Mouse (Mus musculus) liver, embryonic 13.5 days (tissue): Measurements from ENCODE around the gene St6galnac5. TPM values are rescaled to one million over a fixed set of nuclear protein-coding genes. Genes with fewer than 3 reads are reported as not detected.

Experiments
- ATAC-seq: fragments of 200-750 bp; cut with Nextera tagmentation; 2 replicates; pipeline ENCODE4 v1.8.0; 2017; ENCODE audit warnings: low read depth, mild to moderate bottlenecking, moderate number of reproducible peaks, moderate library complexity
- DNase-seq: peaks from one replicate; pipeline ENCODE4 v3.0.0; 2022
- H3K27ac ChIP-seq: fragments of 300-500 bp; sonication (generic); 2 replicates; pipeline ENCODE4 v1.5.1; 2015; ENCODE audit warnings: moderate library complexity, mild to moderate bottlenecking, inconsistent platforms
- H3K27me3 ChIP-seq: fragments of 300-500 bp; sonication (generic); 2 replicates; pipeline ENCODE4 v1.6.1; 2015; ENCODE audit warnings: mild to moderate bottlenecking, inconsistent platforms
- H3K36me3 ChIP-seq: fragments of 300-500 bp; sonication (generic); 2 replicates; pipeline ENCODE4 v1.6.1; 2015; ENCODE audit warnings: mild to moderate bottlenecking, inconsistent platforms
- H3K4me1 ChIP-seq: fragments of 300-500 bp; sonication (generic); replicated peaks from 2 replicates; pipeline ENCODE4 v1.6.1; 2015; ENCODE audit warnings: inconsistent platforms
- H3K4me2 ChIP-seq: fragments of 300-500 bp; sonication (generic); 2 replicates; pipeline ENCODE4 v1.6.1; 2015; ENCODE audit warnings: inconsistent platforms, mild to moderate bottlenecking, moderate library complexity
- H3K4me3 ChIP-seq: fragments of 300-500 bp; sonication (generic); replicated peaks from 2 replicates; pipeline ENCODE4 v1.5.1; 2015; ENCODE audit warnings: mild to moderate bottlenecking, inconsistent platforms
- H3K9ac ChIP-seq: fragments of 300-500 bp; sonication (generic); 2 replicates; pipeline ENCODE4 v1.6.1; 2015; ENCODE audit warnings: mild to moderate bottlenecking, inconsistent platforms
- H3K9me3 ChIP-seq: fragments of 300-500 bp; sonication (generic); replicated peaks from 2 replicates; pipeline ENCODE4 v1.6.1; 2016; ENCODE audit warnings: inconsistent platforms
- WGBS: fragments of 180-500 bp; shearing (Covaris S2); methylation state at CpG from one replicate; pipeline ENCODE4 v1.1.7; 2015; ENCODE audit not compliant: insufficient replicate concordance; 5-methylcytosine and 5-hydroxymethylcytosine counted together
- polyA plus RNA-seq: library from polyadenylated mRNA; unstranded; fragments of >200 nt; fragmentation: Nextera tagmentation; extraction: Ambion mirVana; gene quantifications from 2 replicates; pipeline ENCODE4 v1.2.1, GENCODE M21; 2015

The St6galnac5 gene
- polyA plus RNA-seq, 1 experiment from 2014 or later = 0.02 TPM

GRCm38 (mm10) chr3:152886749-152887148 is 95.3 kb downstream of the St6galnac5 start:
- ATAC-seq (no peak), DNase-seq (no peak)
- H3K4me3 ChIP-seq = no peak overlapping the region
- no peak overlapping the region for H3K9ac ChIP-seq
- no peak overlapping the region for H3K4me2 ChIP-seq
- no peaks in the 10 kb centered on the region for H3K27me3 ChIP-seq
- no peaks in the 10 kb centered on the region for H3K36me3 ChIP-seq
- H3K27ac ChIP-seq = no peak overlapping the region
- H3K4me1 ChIP-seq = peaks cover 11% of the 10 kb centered on the region
- no peaks in the 10 kb centered on the region for H3K9me3 ChIP-seq

- H3K4me2 ChIP-seq = no peak overlapping the region
- no peak overlapping the region for H3K27ac ChIP-seq
- no peak overlapping the region for H3K4me3 ChIP-seq
- H3K4me1 ChIP-seq = peaks cover 5% of the 10 kb centered on the region
- WGBS = 65% methylated on average over 3 of the region's 3 CpGs
- no peaks in the 10 kb centered on the region for H3K9me3 ChIP-seq
- DNase-seq = no peak
- H3K27me3 ChIP-seq = no peaks in the 10 kb centered on the region
- ATAC-seq = no peak
- no peaks in the 10 kb centered on the region for H3K36me3 ChIP-seq
- no peak overlapping the region for H3K9ac ChIP-seq
These were observed 98.5 kb downstream of the St6galnac5 start for GRCm38 (mm10) chr3:152883556-152883955.

- ATAC-seq (no peak), DNase-seq (no peak)
- no peak overlapping the region for H3K4me2 ChIP-seq
- no peak overlapping the region for H3K9ac ChIP-seq
- H3K27ac ChIP-seq = no peak overlapping the region
- 66% methylated on average over 4 of the region's 4 CpGs for WGBS
- no peak overlapping the region for H3K4me3 ChIP-seq
- H3K4me1 ChIP-seq = no peaks in the 10 kb centered on the region
- no peaks in the 10 kb centered on the region for H3K27me3 ChIP-seq
- H3K36me3 ChIP-seq = no peaks in the 10 kb centered on the region
- no peaks in the 10 kb centered on the region for H3K9me3 ChIP-seq
These were observed 100.3 kb downstream of the St6galnac5 start for GRCm38 (mm10) chr3:152881706-152882105.

- Histone ChIP-seq H3K4me1 (no peaks in the 10 kb centered on the region), H3K9ac (no peak overlapping the region), H3K36me3 (no peaks in the 10 kb centered on the region), H3K4me3 (no peak overlapping the region), H3K9me3 (no peaks in the 10 kb centered on the region), H3K27me3 (no peaks in the 10 kb centered on the region), H3K27ac (no peak overlapping the region), H3K4me2 (no peak overlapping the region)
- ATAC-seq (no peak), DNase-seq (no peak)
- 77% methylated on average over 15 of the region's 15 CpGs for whole genome bisulfite sequencing
These were observed 101.8 kb downstream of the St6galnac5 start for GRCm38 (mm10) chr3:152880121-152880835.

- Histone ChIP-seq H3K27ac (no peak overlapping the region), H3K4me3 (no peak overlapping the region), H3K9me3 (no peaks in the 10 kb centered on the region), H3K4me2 (no peak overlapping the region), H3K4me1 (no peaks in the 10 kb centered on the region), H3K27me3 (no peaks in the 10 kb centered on the region), H3K9ac (no peak overlapping the region), H3K36me3 (no peaks in the 10 kb centered on the region)
- ATAC-seq = no peak
- DNase-seq = no peak
- WGBS = 66% methylated on average over 6 of the region's 6 CpGs
These were observed 106.2 kb downstream of the St6galnac5 start for GRCm38 (mm10) chr3:152875723-152876290.

- no peaks in the 10 kb centered on the region for H3K9me3 ChIP-seq
- H3K4me3 ChIP-seq = no peak overlapping the region
- WGBS = 76% methylated on average over 17 of the region's 17 CpGs
These were observed 107.4 kb downstream of the St6galnac5 start for GRCm38 (mm10) chr3:152874431-152875355.

GRCm38 (mm10) chr3:152872596-152872995 is 109.5 kb downstream of the St6galnac5 start:
- no peaks in the 10 kb centered on the region for H3K36me3 ChIP-seq
- ATAC-seq (no peak), DNase-seq (no peak)
- no peaks in the 10 kb centered on the region for H3K4me1 ChIP-seq
- no peaks in the 10 kb centered on the region for H3K9me3 ChIP-seq
- no peak overlapping the region for H3K9ac ChIP-seq
- no peak overlapping the region for H3K4me3 ChIP-seq
- H3K27ac ChIP-seq = no peak overlapping the region
- WGBS = 66% methylated on average over 6 of the region's 6 CpGs
- H3K27me3 ChIP-seq = no peaks in the 10 kb centered on the region
- H3K4me2 ChIP-seq = no peak overlapping the region

More at GRCm38 (mm10) chr3:152874431-152875355, 107.4 kb downstream of the St6galnac5 start:
- H3K4me1 ChIP-seq = no peaks in the 10 kb centered on the region
- H3K9ac ChIP-seq = no peak overlapping the region
- no peaks in the 10 kb centered on the region for H3K36me3 ChIP-seq
- no peaks in the 10 kb centered on the region for H3K27me3 ChIP-seq
- ATAC-seq (no peak), DNase-seq (no peak)
- H3K27ac ChIP-seq = no peak overlapping the region
- H3K4me2 ChIP-seq = no peak overlapping the region

GRCm38 (mm10) chr3:152872054-152872453 is 110.0 kb downstream of the St6galnac5 start:
- H3K27ac ChIP-seq = no peak overlapping the region
- H3K9me3 ChIP-seq = no peaks in the 10 kb centered on the region
- no peaks in the 10 kb centered on the region for H3K4me1 ChIP-seq
- H3K4me3 ChIP-seq = no peak overlapping the region
- H3K4me2 ChIP-seq = no peak overlapping the region
- 75% methylated on average over 12 of the region's 12 CpGs for WGBS
- H3K9ac ChIP-seq = no peak overlapping the region
- no peaks in the 10 kb centered on the region for H3K36me3 ChIP-seq
- ATAC-seq (no peak), DNase-seq (no peak)
- no peaks in the 10 kb centered on the region for H3K27me3 ChIP-seq

- ATAC-seq (no peak), DNase-seq (no peak)
These were observed 114.2 kb downstream of the St6galnac5 start for GRCm38 (mm10) chr3:152867654-152868525.

GRCm38 (mm10) chr3:152866035-152866965 is 115.7 kb downstream of the St6galnac5 start:
- no peaks in the 10 kb centered on the region for H3K9me3 ChIP-seq
- no peak overlapping the region for H3K27ac ChIP-seq
- no peaks in the 10 kb centered on the region for H3K27me3 ChIP-seq
- no peaks in the 10 kb centered on the region for H3K4me1 ChIP-seq
- H3K36me3 ChIP-seq = no peaks in the 10 kb centered on the region
- no peak for ATAC-seq
- no peak overlapping the region for H3K4me3 ChIP-seq
- H3K4me2 ChIP-seq = no peak overlapping the region
- WGBS = 71% methylated on average over 22 of the region's 22 CpGs
- H3K9ac ChIP-seq = no peak overlapping the region
- no peak for DNase-seq

More at GRCm38 (mm10) chr3:152867654-152868525, 114.2 kb downstream of the St6galnac5 start:
- Histone ChIP-seq H3K4me2 (no peak overlapping the region), H3K4me3 (no peak overlapping the region), H3K27me3 (no peaks in the 10 kb centered on the region), H3K27ac (no peak overlapping the region), H3K9ac (no peak overlapping the region), H3K4me1 (no peaks in the 10 kb centered on the region), H3K9me3 (no peaks in the 10 kb centered on the region), H3K36me3 (no peaks in the 10 kb centered on the region)
- 66% methylated on average over 12 of the region's 12 CpGs for WGBS
